Mouse (Mus musculus) layer of hippocampus, postnatal 36 days (tissue): ENCODE measurements at regions not wholly inside any gene's neighbourhood (a gene's known extent, or its start where the extent isn't known, plus 50 kb on each side); places are given as distances from the start of the nearest gene placed in this dataset.
A peak's percentile ranks its signal among the peaks of the same experiment; 100 is the strongest.

Experiments
- DNase-seq, 2 experiments: peaks; one replicate each; pipeline ENCODE4 v3.0.0; 2022

DNA sequence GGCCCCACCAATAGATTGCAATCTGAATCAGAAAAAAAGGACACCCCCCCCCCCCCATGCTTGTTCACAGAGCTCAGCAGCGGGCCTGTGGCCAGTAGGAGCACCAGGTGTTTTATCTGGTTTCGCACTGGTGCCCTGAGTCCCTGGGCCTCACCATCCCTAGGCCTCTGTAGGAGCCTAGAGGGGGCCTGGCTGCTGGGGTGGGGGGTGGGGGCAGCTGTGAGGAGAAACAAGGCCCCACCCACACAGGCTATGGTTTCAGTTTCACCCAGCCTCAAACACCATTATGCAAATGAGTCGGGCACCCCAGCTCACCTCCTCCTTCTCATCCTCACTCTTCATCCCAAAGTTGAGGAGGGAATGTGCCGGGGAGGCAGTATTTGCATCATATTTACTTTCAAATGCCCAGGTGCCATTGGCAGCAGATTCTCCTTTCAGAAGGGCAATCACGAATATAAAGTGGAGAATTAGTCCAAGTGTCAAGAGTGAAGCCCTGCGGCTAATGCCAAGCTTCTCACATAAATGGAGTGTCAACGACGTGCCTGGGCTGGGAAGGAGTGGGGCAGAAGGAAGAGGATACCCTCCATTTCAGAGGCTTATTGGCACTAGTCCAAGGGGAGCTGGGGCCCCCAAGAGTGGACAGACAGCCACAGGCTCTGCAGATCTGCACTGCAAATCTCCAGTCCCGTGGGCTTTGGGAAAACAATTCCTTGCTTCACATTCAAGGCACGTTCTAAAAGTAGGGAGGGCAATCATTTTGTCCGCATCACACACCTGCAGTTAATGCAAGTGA lies 187.7 kb upstream of the Spdye4c start:
- no peak for DNase-seq

GRCm38 (mm10) chr2:128404405-128404804 lies 186.6 kb upstream of the Spdye4c start:
- no peak for DNase-seq

- no peak for DNase-seq
These were observed 183.9 kb upstream of the Spdye4c start for GRCm38 (mm10) chr2:128407076-128407475.

DNA sequence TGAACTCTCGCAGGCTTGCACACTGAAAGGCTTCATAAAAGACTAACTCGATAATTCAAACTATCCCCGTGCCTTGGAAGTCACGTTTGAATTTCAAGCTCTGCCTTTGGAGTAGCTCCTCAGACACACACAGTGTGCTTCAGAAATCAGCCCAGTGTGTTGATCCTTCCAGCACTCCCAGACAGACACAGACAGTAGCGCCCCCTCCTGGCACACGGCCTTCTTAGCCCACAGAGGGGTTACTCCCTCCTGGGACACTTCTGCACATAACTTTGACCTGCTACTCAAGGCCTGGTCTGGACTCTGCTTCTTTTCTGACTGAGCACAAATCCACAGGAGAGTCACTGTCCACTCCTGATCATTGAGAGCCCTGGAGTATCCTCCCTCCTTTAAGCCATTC lies 182.3 kb upstream of the Spdye4c start:
- no peak for DNase-seq

- DNase-seq: peak; percentile 29 to 33
These were observed 178.7 kb upstream of the Spdye4c start for GRCm38 (mm10) chr2:128412352-128412751.

DNA sequence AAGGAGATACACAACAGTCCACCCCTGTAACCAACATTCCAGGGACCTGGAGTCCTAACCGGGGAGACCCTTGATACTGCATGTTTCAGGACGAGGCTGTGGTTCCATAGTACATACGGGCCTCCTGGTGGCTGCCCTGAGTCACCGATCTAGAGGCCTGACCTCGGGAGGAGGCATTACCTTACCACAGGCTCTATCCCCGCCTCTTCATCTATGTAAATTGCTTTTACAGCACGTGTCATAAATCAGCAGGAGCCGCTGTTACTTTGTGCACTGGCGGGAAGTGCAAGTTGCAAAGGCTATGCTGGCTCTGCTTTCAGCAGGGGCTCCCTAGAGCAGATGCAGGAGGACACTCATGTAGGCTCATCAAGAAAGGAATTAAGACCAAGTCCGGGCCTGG lies 178.0 kb upstream of the Spdye4c start:
- no peak for DNase-seq

DNA sequence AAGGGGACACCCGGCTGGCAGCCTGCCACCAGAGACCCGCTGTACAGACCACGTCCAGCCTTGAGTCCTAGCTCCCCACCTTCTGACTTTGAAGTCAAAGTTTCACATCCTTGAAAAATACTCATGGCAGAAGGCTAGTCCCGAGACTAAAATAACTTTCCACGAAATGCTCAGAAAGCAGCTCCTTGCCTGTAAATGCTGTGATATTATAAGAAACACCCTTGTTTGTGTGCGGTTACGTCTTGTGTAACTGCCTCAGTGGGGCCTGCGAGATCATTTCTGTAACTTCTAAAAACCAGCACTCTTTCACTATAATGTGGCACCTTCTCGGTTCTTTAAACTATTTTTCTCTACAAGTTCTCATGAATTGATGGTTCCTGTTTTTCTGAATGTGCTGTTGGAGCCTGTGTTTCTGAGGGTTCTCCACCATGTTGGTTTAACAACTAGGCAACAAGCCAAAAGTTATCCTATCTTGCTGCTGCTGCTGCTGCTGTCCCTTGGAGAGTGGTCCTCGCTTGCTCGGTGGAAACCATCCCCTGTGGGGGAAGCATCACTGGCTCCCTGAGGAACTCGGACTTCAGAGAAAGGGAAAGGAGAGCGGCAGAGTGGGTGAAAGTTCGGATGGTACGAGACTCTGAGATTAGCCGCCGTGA lies 176.3 kb upstream of the Spdye4c start:
- DNase-seq: no peak

DNA sequence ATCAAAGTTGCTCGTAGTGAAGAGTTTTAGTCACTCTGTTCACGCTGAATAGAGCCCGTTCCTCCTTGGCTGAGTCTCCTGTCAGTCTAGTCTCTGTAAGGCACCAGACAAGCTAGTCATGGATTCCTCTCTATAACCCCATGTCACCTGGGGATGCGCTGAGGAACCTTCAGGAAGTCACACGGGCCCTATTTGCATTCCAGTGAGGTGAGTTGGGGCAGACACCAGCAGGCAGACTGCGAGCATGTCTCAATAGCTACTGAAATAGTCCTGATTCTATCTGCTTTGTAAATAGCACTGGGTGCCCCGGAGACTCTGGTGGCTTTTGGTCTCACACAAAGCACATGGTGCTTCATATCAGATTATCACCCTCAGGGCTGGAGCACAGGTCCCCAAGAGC lies 174.6 kb upstream of the Spdye4c start:
- no peak for DNase-seq

- DNase-seq: no peak
These were observed 172.0 kb upstream of the Spdye4c start for GRCm38 (mm10) chr2:128418960-128419359.

DNA sequence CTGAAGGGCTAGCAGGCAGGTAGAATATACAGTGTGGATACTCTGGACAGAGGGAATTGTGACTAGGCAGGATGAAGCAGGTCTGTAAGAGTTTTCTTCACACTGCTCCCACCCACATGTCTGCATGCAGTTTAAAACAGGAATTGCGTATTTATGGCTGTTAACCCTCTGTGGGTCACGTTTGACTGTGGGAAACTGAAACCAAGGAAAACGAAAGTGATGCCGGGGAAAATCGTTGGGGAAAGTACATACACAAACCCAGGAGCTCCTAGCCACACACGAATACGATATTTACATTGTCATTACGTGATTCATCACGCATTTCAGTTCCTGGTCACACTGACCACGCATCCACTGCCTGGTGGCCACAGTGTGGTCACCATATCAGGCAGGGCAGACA lies 170.6 kb upstream of the Spdye4c start:
- no peak for DNase-seq

- DNase-seq: no peak
These were observed 168.3 kb upstream of the Spdye4c start for GRCm38 (mm10) chr2:128422677-128423076.

DNA sequence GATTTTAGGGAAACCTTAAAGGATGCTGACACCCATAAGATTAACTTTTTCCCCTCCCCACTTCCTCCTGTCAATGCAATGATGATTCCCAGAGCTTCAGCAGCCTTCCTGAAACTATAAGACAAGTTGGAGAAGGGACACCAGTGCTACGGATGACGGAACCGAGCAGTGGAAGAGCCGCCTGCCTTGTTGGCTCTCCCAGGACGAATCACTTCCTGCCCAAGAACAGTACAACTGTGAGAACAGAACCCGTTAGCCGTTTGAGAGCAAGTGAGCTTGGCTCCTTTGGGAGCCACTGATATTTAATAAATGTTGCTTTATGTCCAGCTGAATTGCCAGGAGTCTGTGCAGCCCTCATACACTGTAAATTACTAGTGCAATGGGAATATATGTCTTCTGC lies 166.8 kb upstream of the Spdye4c start:
- no peak for DNase-seq

DNA sequence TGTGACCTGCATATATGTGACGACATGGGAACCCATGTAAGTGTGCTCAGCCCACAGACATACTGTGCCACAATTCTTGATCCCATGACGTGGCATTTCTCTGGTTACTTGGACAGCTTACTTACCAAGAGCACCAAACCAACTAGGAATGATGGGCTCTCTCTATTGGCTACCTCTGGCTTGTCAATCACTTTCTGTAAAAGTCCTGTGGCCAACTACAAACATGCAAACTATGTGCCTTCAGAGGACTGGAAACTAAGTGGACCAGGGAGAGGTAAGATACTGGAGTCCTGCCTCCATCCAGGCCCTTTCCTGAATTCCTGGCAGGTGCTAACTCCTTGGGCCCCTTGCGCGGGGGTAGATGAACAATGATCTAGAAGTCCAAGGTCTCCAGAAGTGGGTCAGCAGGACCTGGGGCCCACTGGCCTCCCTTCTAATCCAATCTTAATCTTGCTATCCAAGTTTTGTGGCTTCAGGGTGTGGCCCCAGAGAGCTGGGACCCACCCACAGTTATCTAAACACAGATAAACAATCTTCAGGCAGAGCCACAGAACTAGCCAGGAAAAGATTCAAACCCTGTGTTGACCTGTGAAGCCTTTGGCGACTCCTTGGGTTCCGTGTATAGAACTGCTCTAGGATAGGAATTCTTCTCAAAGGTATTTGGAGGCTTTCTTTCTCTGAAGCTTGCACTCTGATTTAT lies 163.7 kb upstream of the Spdye4c start:
- no peak for DNase-seq

GRCm38 (mm10) chr2:128428154-128428553 lies 162.9 kb upstream of the Spdye4c start:
- DNase-seq: no peak

DNA sequence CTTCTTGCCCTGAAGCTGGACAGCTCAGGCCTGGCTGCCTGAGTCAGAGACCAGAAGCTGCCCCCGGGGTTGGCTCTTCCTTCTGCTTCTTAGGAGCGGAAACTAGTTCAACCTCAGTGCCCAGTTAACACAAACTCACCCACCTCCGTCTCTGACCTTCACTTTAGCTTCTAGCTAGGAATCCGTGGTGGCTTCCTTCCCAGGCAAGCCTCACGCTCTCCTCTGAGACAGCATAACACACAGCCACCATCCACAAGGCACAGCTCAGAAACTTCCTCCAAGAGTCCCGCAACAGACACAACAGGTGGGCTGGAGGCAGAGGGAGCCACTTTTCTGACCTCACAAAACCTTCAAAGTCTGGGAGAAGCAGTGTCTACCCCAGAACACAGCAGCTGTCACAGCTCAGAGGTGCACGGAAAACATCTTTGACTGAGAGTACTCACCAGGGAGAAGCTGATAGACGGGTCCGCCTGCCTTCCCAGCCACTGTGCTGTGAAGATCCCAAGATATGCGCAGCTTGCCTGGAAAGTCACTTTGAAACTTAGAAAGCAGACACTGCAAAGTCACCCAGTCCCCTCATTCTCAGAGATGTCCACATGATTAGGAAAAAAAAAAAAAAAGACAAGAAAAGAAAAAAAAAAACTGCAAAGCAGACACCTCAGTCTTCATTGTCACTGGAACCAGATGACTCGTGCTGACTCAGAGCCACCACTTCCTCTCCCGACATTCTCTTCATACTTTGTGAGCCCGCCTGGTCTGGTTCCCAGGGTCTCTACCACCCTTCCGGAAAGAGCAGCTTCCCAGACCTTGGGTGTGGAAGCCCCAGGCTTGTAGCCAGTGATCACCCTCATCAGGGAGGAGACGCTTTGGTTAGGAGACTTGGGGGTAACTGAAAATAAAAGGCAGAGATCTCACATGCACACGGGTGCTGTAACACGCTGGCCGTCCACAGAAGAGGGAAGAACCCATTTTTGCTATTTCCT lies 162.1 kb upstream of the Spdye4c start:
- DNase-seq: no peak

DNA sequence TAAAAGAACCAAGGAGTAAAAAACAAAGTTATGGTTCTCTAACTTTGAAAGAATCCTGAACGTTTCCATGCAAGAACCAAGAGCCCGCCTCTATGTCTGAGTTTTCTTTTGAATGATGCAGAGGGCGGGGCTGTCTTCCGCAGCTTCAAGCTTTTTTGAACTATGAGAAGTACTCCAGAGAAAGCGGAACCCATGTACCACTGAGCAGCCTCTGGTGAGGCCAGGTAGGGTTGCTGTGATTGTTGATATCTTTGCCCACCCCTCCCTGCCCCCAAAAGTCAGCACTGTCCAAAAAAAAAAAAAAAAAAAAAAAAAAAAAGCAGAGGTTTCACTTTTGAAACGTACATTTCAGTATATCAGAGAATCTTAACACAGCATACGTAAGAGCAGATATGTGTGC lies 161.2 kb upstream of the Spdye4c start:
- no peak for DNase-seq

- no peak for DNase-seq
These were observed 160.2 kb upstream of the Spdye4c start for GRCm38 (mm10) chr2:128430776-128431291.

DNA sequence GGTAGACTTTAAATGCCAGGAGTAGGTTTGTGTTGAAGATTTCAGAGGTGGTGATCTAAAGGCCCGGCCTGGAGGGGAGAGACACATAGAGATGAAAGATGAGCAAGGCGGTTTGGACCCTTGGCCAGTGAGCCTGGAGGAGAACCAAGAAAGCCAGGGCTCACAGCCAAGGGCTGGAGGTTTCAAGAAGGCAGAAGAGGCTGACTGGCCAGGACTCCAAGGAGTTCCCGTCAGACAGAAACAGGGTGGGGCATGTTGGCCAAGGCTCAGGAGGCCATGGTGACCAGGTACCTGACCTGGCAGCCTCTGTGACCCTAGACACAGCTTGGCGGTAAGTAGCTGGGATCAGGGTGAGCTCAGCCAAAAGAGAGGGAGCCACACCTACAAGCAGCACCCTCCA lies 159.3 kb upstream of the Spdye4c start:
- no peak for DNase-seq

DNA sequence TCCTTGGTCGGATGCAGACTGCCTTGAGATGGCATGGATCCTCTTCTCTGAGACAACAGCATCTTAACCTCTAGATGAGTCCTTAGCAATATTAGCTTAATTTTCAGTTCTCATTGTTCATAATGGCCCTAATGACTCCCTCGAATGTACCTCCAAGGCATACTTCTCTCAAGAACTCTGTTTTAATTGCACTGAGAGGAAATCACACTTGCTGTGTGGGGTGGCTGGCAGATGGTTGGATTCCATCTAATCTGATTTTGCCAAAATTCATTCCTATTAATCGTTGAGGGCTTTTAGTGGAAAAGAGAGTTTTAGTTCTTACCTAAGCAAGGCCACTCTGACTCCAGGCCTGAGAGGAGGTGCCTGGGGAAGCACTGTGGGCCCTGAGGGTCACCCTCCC lies 158.3 kb upstream of the Spdye4c start:
- DNase-seq: peak in 1 of 2 experiments; percentile 28

- no peak for DNase-seq
These were observed 157.4 kb upstream of the Spdye4c start for GRCm38 (mm10) chr2:128433553-128434081.

DNA sequence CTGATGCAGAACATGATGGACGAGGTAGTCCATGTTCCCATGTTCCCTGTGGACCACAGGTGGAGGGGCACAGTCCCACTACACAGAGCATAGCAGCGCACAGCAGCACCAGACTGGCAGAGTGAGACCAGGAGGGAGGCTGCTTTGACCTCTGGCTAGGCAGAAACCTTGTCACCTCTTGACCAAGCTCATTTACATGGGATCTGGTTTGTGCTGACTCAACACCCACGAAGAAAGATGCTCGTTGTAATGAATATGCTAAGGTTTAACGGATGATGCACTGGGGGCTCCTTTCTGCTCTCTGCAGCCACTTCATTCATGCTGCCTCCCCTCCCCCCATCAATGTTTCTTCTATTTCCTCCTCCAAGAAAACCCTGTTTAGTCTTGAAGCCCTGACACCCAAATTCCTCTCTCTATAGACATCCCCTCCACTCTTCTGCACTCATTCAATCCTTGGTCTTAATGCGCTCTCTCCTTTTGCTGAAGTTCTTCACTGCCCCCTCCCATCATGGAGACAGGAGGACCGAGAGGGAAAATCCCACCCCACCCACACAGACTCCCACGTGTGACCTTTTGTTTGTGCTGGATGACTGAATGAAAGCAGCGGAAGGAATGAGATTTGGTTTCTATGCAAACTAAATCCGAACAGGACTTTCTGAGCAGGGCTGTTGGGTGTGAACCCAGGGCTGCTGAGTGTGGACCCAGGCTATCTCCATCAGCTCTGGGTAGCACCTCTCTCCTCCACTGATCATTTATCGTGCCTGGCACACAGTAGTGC lies 156.6 kb upstream of the Spdye4c start:
- no peak for DNase-seq
